Mouse (Mus musculus): ENCODE data around the gene Cdc73.

DNA sequence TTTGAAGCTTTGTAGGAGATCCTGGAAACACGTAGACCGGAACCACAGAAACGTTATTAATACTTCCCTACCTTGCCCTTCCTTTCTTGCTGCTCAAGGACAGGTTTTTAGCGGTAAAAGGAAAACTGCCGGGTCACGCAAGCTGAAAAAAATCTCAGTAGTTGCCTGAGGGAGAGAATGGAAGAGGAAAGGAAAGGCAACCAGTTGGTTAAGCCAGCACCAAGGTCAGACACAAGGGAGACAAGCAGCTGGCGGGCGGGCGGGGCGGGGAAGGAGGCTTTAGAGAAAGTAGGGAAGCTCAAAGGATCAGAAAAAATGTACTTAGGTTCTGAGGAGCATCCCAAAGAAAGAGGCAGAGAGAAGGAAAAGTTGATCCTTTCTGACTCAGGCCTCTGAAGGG, 43.2 kb upstream of the Cdc73 start:
- no peak for TF ChIP-seq POLR2A (IDR thresholded peaks at IDR 0.05; ENCODE audit: extremely low read depth, insufficient read depth, low read length)
- no peak for TF ChIP-seq CTCF (IDR thresholded peaks at IDR 0.05; ENCODE audit: low read depth, low read length)
